Mouse (Mus musculus): ENCODE results near the gene Armc5. TPM values are rescaled to one million over a fixed set of nuclear protein-coding genes. Genes with fewer than 3 reads are reported as not detected.

Armc5 gene
- 15.4 and 17.8 TPM in 2 replicates for polyA plus RNA-seq (2015; fragmentation: Nextera tagmentation; extraction: Ambion mirVana)

GRCm38 (mm10) chr7:128236856-128237592, at the start of gene Armc5:
Gene Armc5 (plus strand): TSS chr7:128237342.
- peak within 1 kb of the TSS; percentile 89 for H3K9ac ChIP-seq (ENCODE audit: low read depth, low read length)
- H3K9me3 ChIP-seq (ENCODE audit: control insufficient read depth, low read length) = no peaks in the 10 kb centered on the region
- H3K36me3 ChIP-seq (ENCODE audit: control insufficient read depth, insufficient read depth, low read length) = peaks cover 4% of the 10 kb centered on the region; the same call in 1 of the 2 replicates
- no peaks in the 10 kb centered on the region for H3K27me3 ChIP-seq (replicated peaks; ENCODE audit: control insufficient read depth, insufficient read depth, low read length)
- 23% methylated on average over 37 of the region's 37 CpGs for WGBS
- ATAC-seq = peak; percentile 53
- peak within 1 kb of the TSS; percentile 56 for H3K4me2 ChIP-seq (ENCODE audit: low read depth, low read length)
- H3K4me1 ChIP-seq (ENCODE audit: control insufficient read depth, insufficient read depth, low read length) = peaks cover 13% of the 10 kb centered on the region
- peak within 1 kb of the TSS; percentile 95 for H3K27ac ChIP-seq (ENCODE audit: low read length)
- peak within 1 kb of the TSS; percentile 73 for H3K4me3 ChIP-seq (ENCODE audit: low read length)

DNA sequence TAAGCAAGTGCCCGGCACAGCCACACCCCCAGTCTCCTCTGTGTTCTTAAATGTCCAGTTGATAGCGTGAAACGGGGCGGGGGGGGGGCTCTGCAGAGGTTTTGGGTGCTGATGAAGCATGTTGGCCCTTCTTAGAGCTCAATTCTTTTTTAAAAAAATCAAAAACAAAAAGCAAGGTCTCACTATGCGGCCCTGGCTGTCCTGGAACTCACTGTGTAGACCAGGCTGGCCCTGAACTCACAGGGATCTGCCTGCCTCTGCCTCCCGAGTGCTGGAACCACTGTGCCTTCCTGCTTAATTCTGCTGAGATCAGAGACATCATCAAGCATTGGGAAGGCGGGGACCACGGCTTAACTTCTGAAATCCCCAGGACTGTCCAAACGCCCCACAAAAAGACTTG, 35.5 kb upstream of the Armc5 start:
- 89% methylated on average over 9 of the region's 9 CpGs for WGBS
- Histone ChIP-seq H3K4me2 (ENCODE audit: low read depth, low read length) (no peak overlapping the region), H3K9me3 (ENCODE audit: control insufficient read depth, low read length) (no peaks in the 10 kb centered on the region), H3K36me3 (ENCODE audit: control insufficient read depth, insufficient read depth, low read length) (no peaks in the 10 kb centered on the region), H3K9ac (ENCODE audit: low read depth, low read length) (no peak overlapping the region), H3K27ac (ENCODE audit: low read length) (no peak overlapping the region), H3K4me1 (ENCODE audit: control insufficient read depth, insufficient read depth, low read length) (no peaks in the 10 kb centered on the region), H3K27me3 (replicated peaks; ENCODE audit: control insufficient read depth, insufficient read depth, low read length) (no peaks in the 10 kb centered on the region; the same call in 1 of the 2 replicates), H3K4me3 (ENCODE audit: low read length) (no peak overlapping the region)
- no peak for ATAC-seq

DNA sequence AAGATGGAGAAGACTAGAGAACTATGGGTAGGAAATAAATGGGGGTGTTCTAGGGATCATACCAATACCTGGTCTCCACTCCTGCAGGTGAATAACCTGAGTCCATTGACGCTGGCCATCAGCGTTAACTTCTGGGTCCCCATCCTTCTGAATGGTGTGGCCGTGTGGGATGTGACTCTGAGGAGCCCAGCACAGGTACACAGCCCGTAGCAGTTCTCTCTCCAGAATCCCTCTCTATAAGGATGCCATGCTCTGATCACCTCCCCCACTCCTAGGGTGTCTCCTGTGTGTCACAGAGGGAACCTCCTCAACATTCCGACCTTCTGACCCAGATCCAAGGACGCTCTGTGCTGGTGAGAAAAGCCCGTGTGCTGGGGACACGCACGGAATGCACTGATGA, 34.1 kb upstream of the Armc5 start:
- WGBS = 83% methylated on average over 9 of the region's 9 CpGs
- Histone ChIP-seq H3K36me3 (ENCODE audit: control insufficient read depth, insufficient read depth, low read length) (no peaks in the 10 kb centered on the region), H3K27me3 (replicated peaks; ENCODE audit: control insufficient read depth, insufficient read depth, low read length) (no peaks in the 10 kb centered on the region; the same call in 1 of the 2 replicates), H3K4me1 (ENCODE audit: control insufficient read depth, insufficient read depth, low read length) (no peaks in the 10 kb centered on the region), H3K9ac (ENCODE audit: low read depth, low read length) (no peak overlapping the region), H3K27ac (ENCODE audit: low read length) (no peak overlapping the region), H3K4me2 (ENCODE audit: low read depth, low read length) (no peak overlapping the region), H3K9me3 (ENCODE audit: control insufficient read depth, low read length) (no peaks in the 10 kb centered on the region), H3K4me3 (ENCODE audit: low read length) (no peak overlapping the region)
- ATAC-seq = no peak

- 89% methylated on average over 8 of the region's 8 CpGs for WGBS
- Histone ChIP-seq H3K27ac (ENCODE audit: low read length) (no peak overlapping the region), H3K36me3 (ENCODE audit: control insufficient read depth, insufficient read depth, low read length) (no peaks in the 10 kb centered on the region), H3K4me3 (ENCODE audit: low read length) (no peak overlapping the region), H3K9me3 (ENCODE audit: control insufficient read depth, low read length) (no peaks in the 10 kb centered on the region), H3K4me1 (ENCODE audit: control insufficient read depth, insufficient read depth, low read length) (no peaks in the 10 kb centered on the region), H3K4me2 (ENCODE audit: low read depth, low read length) (no peak overlapping the region), H3K27me3 (replicated peaks; ENCODE audit: control insufficient read depth, insufficient read depth, low read length) (no peaks in the 10 kb centered on the region; the same call in 1 of the 2 replicates), H3K9ac (ENCODE audit: low read depth, low read length) (no peak overlapping the region)
- no peak for ATAC-seq
Measured at GRCm38 (mm10) chr7:128204179-128204578, 33.0 kb upstream of the Armc5 start.

DNA sequence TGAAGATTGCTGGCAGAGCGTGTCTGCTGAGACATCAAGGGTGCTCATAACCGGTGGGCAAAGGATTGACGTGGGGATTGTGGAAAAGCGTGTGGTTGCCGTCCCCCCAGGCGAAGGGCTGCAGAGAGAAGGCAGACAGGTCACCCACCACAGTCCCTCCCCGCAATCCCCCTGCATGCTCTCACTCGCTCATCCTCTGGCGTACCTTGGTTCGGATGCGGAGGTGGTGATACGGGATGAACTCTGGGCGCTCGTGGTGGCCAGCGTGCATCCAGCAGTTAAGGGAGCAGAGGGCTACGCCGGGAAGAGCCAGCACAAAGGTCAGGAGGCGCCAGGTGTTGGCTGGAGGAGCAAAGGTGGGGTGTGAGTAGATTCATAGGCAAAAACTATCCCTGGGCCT, 31.4 kb upstream of the Armc5 start:
- Histone ChIP-seq H3K9ac (ENCODE audit: low read depth, low read length) (no peak overlapping the region), H3K27ac (ENCODE audit: low read length) (no peak overlapping the region), H3K36me3 (ENCODE audit: control insufficient read depth, insufficient read depth, low read length) (no peaks in the 10 kb centered on the region), H3K4me3 (ENCODE audit: low read length) (no peak overlapping the region), H3K4me1 (ENCODE audit: control insufficient read depth, insufficient read depth, low read length) (no peaks in the 10 kb centered on the region), H3K4me2 (ENCODE audit: low read depth, low read length) (no peak overlapping the region), H3K9me3 (ENCODE audit: control insufficient read depth, low read length) (no peaks in the 10 kb centered on the region), H3K27me3 (replicated peaks; ENCODE audit: control insufficient read depth, insufficient read depth, low read length) (no peaks in the 10 kb centered on the region; the same call in 1 of the 2 replicates)
- 81% methylated on average over 18 of the region's 18 CpGs for WGBS
- no peak for ATAC-seq

GRCm38 (mm10) chr7:128206152-128206551, 31.0 kb upstream of the Armc5 start, which contains the start of gene Cox6a2:
Gene Cox6a2 (minus strand): TSS chr7:128206387.
- Histone ChIP-seq H3K27ac (ENCODE audit: low read length) (no peak within 1 kb of the TSS), H3K4me2 (ENCODE audit: low read depth, low read length) (no peak within 1 kb of the TSS), H3K36me3 (ENCODE audit: control insufficient read depth, insufficient read depth, low read length) (no peaks in the 10 kb centered on the region), H3K9me3 (ENCODE audit: control insufficient read depth, low read length) (no peaks in the 10 kb centered on the region), H3K27me3 (replicated peaks; ENCODE audit: control insufficient read depth, insufficient read depth, low read length) (no peaks in the 10 kb centered on the region; the same call in 1 of the 2 replicates), H3K4me3 (ENCODE audit: low read length) (no peak within 1 kb of the TSS), H3K4me1 (ENCODE audit: control insufficient read depth, insufficient read depth, low read length) (no peaks in the 10 kb centered on the region), H3K9ac (ENCODE audit: low read depth, low read length) (no peak within 1 kb of the TSS)
- ATAC-seq = no peak
- WGBS = 85% methylated on average over 6 of the region's 6 CpGs

GRCm38 (mm10) chr7:128208187-128208586, 29.0 kb upstream of the Armc5 start:
- Histone ChIP-seq H3K9ac (ENCODE audit: low read depth, low read length) (no peak overlapping the region), H3K27me3 (replicated peaks; ENCODE audit: control insufficient read depth, insufficient read depth, low read length) (no peaks in the 10 kb centered on the region), H3K36me3 (ENCODE audit: control insufficient read depth, insufficient read depth, low read length) (no peaks in the 10 kb centered on the region), H3K9me3 (ENCODE audit: control insufficient read depth, low read length) (no peaks in the 10 kb centered on the region), H3K27ac (ENCODE audit: low read length) (no peak overlapping the region), H3K4me3 (ENCODE audit: low read length) (no peak overlapping the region), H3K4me2 (ENCODE audit: low read depth, low read length) (no peak overlapping the region), H3K4me1 (ENCODE audit: control insufficient read depth, insufficient read depth, low read length) (no peaks in the 10 kb centered on the region)
- peak; percentile 46; the same call in 1 of the 2 replicates for ATAC-seq
- WGBS = 3% methylated on average over 4 of the region's 4 CpGs

DNA sequence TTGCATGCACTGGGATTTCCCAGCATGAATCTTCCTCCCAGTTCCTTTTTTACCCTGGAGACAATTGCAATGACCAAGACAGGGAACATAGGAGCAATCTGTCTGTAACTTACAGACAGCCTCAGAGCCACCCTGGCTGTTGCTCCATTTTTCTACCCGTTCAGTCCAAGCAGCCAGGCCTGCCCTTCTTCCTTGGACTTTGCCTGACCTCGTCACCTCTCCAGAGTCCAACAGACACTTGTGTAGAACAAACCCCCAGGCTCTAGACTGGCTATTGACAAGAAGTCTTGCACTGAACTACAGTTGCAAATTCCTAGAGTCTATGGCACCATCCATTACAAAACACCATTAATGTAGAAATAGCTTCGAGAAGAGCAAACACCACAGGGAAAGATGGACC, 27.3 kb upstream of the Armc5 start:
- H3K4me3 ChIP-seq (ENCODE audit: low read length) = no peak overlapping the region
- H3K27me3 ChIP-seq (replicated peaks; ENCODE audit: control insufficient read depth, insufficient read depth, low read length) = no peaks in the 10 kb centered on the region
- no peak overlapping the region for H3K4me2 ChIP-seq (ENCODE audit: low read depth, low read length)
- H3K4me1 ChIP-seq (ENCODE audit: control insufficient read depth, insufficient read depth, low read length) = no peaks in the 10 kb centered on the region
- no peak overlapping the region for H3K27ac ChIP-seq (ENCODE audit: low read length)
- no peak overlapping the region for H3K9ac ChIP-seq (ENCODE audit: low read depth, low read length)
- 41% methylated on average over 3 of the region's 3 CpGs for WGBS
- no peak for ATAC-seq
- no peaks in the 10 kb centered on the region for H3K36me3 ChIP-seq (ENCODE audit: control insufficient read depth, insufficient read depth, low read length)
- H3K9me3 ChIP-seq (ENCODE audit: control insufficient read depth, low read length) = no peaks in the 10 kb centered on the region

DNA sequence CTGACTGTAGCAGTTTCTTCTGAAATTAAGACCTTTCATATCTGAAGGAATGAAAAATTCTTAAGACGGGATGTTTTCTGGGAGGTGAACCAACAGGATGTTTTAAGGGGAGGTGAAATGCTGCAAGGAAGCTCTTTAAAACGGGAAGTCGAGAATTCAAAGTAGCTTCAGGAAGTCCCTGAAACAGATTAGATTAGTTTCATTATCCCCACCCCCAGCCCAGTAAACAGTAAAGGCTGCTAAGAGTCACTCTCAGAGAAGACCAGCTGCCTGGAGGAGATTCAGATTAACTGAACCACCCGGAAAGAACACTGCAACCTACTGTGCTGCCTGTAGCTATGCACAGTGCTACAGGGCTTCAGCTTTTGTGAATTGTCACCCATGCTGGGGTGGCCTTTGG, 17.2 kb upstream of the Armc5 start:
- H3K4me2 ChIP-seq (ENCODE audit: low read depth, low read length) = no peak overlapping the region
- 76% methylated on average over 4 of the region's 4 CpGs for WGBS
- no peaks in the 10 kb centered on the region for H3K9me3 ChIP-seq (ENCODE audit: control insufficient read depth, low read length)
- H3K36me3 ChIP-seq (ENCODE audit: control insufficient read depth, insufficient read depth, low read length) = no peaks in the 10 kb centered on the region
- no peaks in the 10 kb centered on the region for H3K27me3 ChIP-seq (replicated peaks; ENCODE audit: control insufficient read depth, insufficient read depth, low read length)
- ATAC-seq = no peak
- H3K9ac ChIP-seq (ENCODE audit: low read depth, low read length) = no peak overlapping the region
- H3K4me3 ChIP-seq (ENCODE audit: low read length) = no peak overlapping the region
- no peak overlapping the region for H3K27ac ChIP-seq (ENCODE audit: low read length)
- H3K4me1 ChIP-seq (ENCODE audit: control insufficient read depth, insufficient read depth, low read length) = no peaks in the 10 kb centered on the region

Measured in intestine, embryonic 16.5 days (tissue).